In the genomic region with DNA sequence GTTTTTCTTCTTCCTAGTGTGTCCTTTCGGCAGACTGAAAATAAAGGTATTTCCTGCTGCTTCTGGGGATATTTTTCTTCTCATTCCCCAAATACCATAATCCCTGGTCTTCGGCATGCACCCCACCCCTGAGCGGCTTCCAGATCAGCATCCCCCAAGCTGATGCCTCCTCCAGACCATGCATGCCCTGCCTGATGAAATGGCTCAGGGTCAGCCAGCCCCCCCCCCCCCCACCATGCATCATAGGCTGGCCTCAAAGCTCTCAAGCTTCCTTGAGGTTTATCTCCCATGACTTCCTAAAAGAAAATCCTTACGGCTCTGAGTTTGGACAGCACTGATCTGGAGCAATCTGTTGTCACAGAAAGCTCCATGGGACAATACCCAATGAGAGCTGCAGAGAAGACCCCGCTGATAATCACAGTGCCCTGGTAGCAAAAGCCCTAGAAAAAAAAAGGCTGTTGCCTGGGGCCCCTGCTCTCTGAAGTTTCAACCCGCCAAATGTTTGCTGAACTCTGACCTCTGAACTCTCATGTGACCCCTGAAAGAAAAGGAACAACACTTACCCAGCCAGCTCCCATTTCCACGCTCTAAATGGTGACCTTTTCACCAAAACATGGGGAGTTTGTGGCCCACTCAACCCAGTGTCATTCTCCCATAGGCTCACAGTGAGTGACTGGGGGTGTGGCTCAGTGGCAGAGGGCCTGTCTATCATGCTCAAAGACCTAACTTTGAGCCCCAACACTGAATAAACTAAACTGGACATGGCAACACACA, we compare ENCODE assay signal across 12 mouse cellular contexts. TPM values are rescaled to one million over a fixed set of nuclear protein-coding genes. Genes with fewer than 3 reads are reported as not detected.
A peak's percentile ranks its signal among the peaks of the same experiment; 100 is the strongest.
DNase-seq lines count a peak whose midpoint lies in the region; ATAC-seq and TF ChIP-seq lines count a peak whose summit lies in the region.
"Had no signal": no experiment of that assay in that cellular context is flagged by ENCODE, and none has a peak within 500 bp of the region (broad histone marks: within the 10 kb centered on the region; RNA-seq: fewer than 3 reads in every experiment).

No protein-coding gene starts in this region.

- H3K4me2 ChIP-seq in forebrain, postnatal 0 days (ENCODE audit: low read depth): no peak overlapping the region
- H3K4me2 ChIP-seq in kidney, embryonic 16.5 days (replicated peaks; ENCODE audit: low read depth, low read length): no peak overlapping the region
- H3K4me2 ChIP-seq in limb, embryonic 12.5 days: no peak overlapping the region

- peaks cover 76% of the 10 kb centered on the region for H3K4me1 ChIP-seq in forebrain, embryonic 10.5 days
- peaks cover 26% of the 10 kb centered on the region for H3K4me1 ChIP-seq in forebrain, postnatal 0 days (ENCODE audit: insufficient read depth)
- peaks cover 45% of the 10 kb centered on the region for H3K4me1 ChIP-seq in kidney, embryonic 16.5 days (ENCODE audit: insufficient read depth, low read length)
- peaks cover 43% of the 10 kb centered on the region for H3K4me1 ChIP-seq in limb, embryonic 12.5 days (replicated peaks)

- no peak overlapping the region for H3K4me3 ChIP-seq in forebrain, embryonic 10.5 days
- no peak overlapping the region for H3K4me3 ChIP-seq in forebrain, postnatal 0 days (ENCODE audit: low read depth, low read length)
- H3K4me3 ChIP-seq in kidney, embryonic 16.5 days (ENCODE audit: low read length): no peak overlapping the region
- no peak overlapping the region for H3K4me3 ChIP-seq in limb, embryonic 12.5 days (replicated peaks)

- peaks cover 12% of the 10 kb centered on the region for H3K9me3 ChIP-seq in forebrain, embryonic 10.5 days
- no peaks in the 10 kb centered on the region for H3K9me3 ChIP-seq in forebrain, postnatal 0 days (ENCODE audit: low read length)
- peaks cover 10% of the 10 kb centered on the region for H3K9me3 ChIP-seq in kidney, embryonic 16.5 days (ENCODE audit: low read length)
- H3K9me3 ChIP-seq in limb, embryonic 12.5 days: peaks cover 5% of the 10 kb centered on the region; the same call in 1 of the 2 replicates

- 26% methylated on average over 7 of the region's 7 CpGs for WGBS in forebrain, embryonic 10.5 days
- WGBS in forebrain, postnatal 0 days: 47% methylated on average over 7 of the region's 7 CpGs
- 17% methylated on average over 7 of the region's 7 CpGs for WGBS in kidney, embryonic 16.5 days
- WGBS in limb, embryonic 12.5 days: 56% methylated on average over 7 of the region's 7 CpGs

- no peaks in the 10 kb centered on the region for H3K27me3 ChIP-seq in forebrain, embryonic 10.5 days (ENCODE audit: poor library complexity, severe bottlenecking)
- H3K27me3 ChIP-seq in forebrain, postnatal 0 days (ENCODE audit: insufficient read depth, low read length): no peaks in the 10 kb centered on the region
- no peaks in the 10 kb centered on the region for H3K27me3 ChIP-seq in kidney, embryonic 16.5 days (ENCODE audit: insufficient read depth, low read length)
- H3K27me3 ChIP-seq in limb, embryonic 12.5 days: no peaks in the 10 kb centered on the region

- H3K27ac ChIP-seq in forebrain, embryonic 10.5 days: peak overlapping the region; percentile 83
- no peak overlapping the region for H3K27ac ChIP-seq in forebrain, postnatal 0 days (ENCODE audit: low read depth, low read length)
- peak overlapping the region; percentile 48 for H3K27ac ChIP-seq in kidney, embryonic 16.5 days (ENCODE audit: low read length)
- H3K27ac ChIP-seq in limb, embryonic 12.5 days: peak overlapping the region; percentile 84

- no peak overlapping the region for H3K9ac ChIP-seq in forebrain, postnatal 0 days
- H3K9ac ChIP-seq in kidney, embryonic 16.5 days (replicated peaks; ENCODE audit: low read length): 0 out of 2 replicates have a peak overlapping the region, but pooled peaks have one; percentile 25
- no peak overlapping the region for H3K9ac ChIP-seq in limb, embryonic 12.5 days (replicated peaks)

- H3K36me3 ChIP-seq in forebrain, embryonic 10.5 days (replicated peaks): peaks cover 26% of the 10 kb centered on the region
- no peaks in the 10 kb centered on the region for H3K36me3 ChIP-seq in forebrain, postnatal 0 days (ENCODE audit: insufficient read depth)
- peaks cover 12% of the 10 kb centered on the region for H3K36me3 ChIP-seq in kidney, embryonic 16.5 days (ENCODE audit: insufficient read depth, low read length)
- H3K36me3 ChIP-seq in limb, embryonic 12.5 days: peaks cover 7% of the 10 kb centered on the region; the same call in 1 of the 2 replicates

- no peak for TF ChIP-seq CTCF in forebrain, postnatal 0 days (IDR thresholded peaks at IDR 0.05; ENCODE audit: low read depth)

- no peak for ATAC-seq in forebrain, postnatal 0 days
- ATAC-seq in kidney, embryonic 16.5 days (ENCODE audit: low FRiP score, low TSS enrichment): peak; percentile 65
- ATAC-seq in limb, embryonic 12.5 days (ENCODE audit: insufficient number of reproducible peaks, insufficient read depth, low FRiP score, low TSS enrichment, low read depth): no peak
- no peak for ATAC-seq in megakaryocyte-erythroid progenitor cell, adult 5-6 weeks (replicated peaks; ENCODE audit: low FRiP score, low TSS enrichment, poor library complexity, severe bottlenecking)

- DNase-seq in forebrain, embryonic 10.5 days (ENCODE audit: extremely low spot score, low spot score): no peak
- DNase-seq in forebrain, postnatal 0 days: no peak
- DNase-seq in kidney, postnatal 36 days: no peak
- peak; percentile 36 for DNase-seq in retina, postnatal 1 day
- DNase-seq in urinary bladder, postnatal 4 days (ENCODE audit: low spot score in 2 of 2): no peak
- DNase-seq: cerebellum, adult 8-10 months; gastrocnemius, postnatal 25 days; heart, postnatal 36 days; lung, adult 18-20 months had no signal

RNA-seq across cellular contexts. Expression of a gene that starts 43.8 kb away (rescaled TPM):
- polyA plus RNA-seq in forebrain, embryonic 10.5 days (2016; fragmentation: Nextera tagmentation; extraction: Ambion mirVana): 30.1 and 31.4 TPM in 2 replicates
- total RNA-seq in forebrain, postnatal 0 days (2014; rRNA removed): 14.8 and 23.1 TPM in 2 replicates
- 14.4 and 18.1 TPM in 2 replicates for polyA plus RNA-seq in forebrain, postnatal 0 days (2015; fragmentation: Nextera tagmentation; extraction: Ambion mirVana)
- 35.0 and 47.0 TPM in 2 replicates for polyA plus RNA-seq in kidney, embryonic 16.5 days (2015; fragmentation: Nextera tagmentation; extraction: Ambion mirVana)
- polyA plus RNA-seq in limb, embryonic 12.5 days (2016; fragmentation: Nextera tagmentation; extraction: Ambion mirVana): 16.4 and 16.9 TPM in 2 replicates
- total RNA-seq in megakaryocyte-erythroid progenitor cell, adult 5-6 weeks (2014; fragmentation: Nextera tagmentation): 4.1 TPM in 1 of 2 replicates, not detected in the other
- total RNA-seq in megakaryocyte-erythroid progenitor cell, adult 5-6 weeks (2017): not detected in 2 replicates
